Mouse (Mus musculus): ENCODE results near the gene Swap70.

DNA sequence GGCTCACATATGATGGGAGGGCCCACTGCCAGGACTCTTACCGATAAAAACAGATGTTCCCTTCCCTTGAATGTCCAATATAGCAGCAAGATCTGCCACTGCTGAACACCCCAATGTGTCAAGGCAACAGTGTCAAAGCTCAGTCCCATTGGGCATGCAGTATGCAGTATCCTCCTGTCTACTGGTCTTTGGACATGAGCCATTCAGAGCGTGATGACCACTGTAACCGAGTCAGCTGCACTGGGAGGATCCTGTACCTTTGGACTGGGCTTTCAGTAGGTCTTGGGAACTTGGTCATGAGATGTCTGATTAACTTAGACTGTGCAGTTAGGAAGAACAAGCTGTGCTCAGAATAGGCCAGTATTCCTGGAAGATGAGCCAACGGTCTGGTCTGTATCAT is 84.0 kb downstream of the Swap70 start:
- TF ChIP-seq CTCF (IDR thresholded peaks at IDR 0.05) = no peak
- no peak for TF ChIP-seq EP300 (IDR thresholded peaks at IDR 0.05)

All from lung, postnatal 0 days (tissue).